In genomic region chr19:12476721-12477270, GRCm38 (mm10) we compare ENCODE assay signal across 14 mouse cellular contexts. TPM values are rescaled to one million over a fixed set of nuclear protein-coding genes. Genes with fewer than 3 reads are reported as not detected.
A peak's percentile ranks its signal among the peaks of the same experiment; 100 is the strongest.
DNase-seq lines count a peak whose midpoint lies in the region; ATAC-seq and TF ChIP-seq lines count a peak whose summit lies in the region.
"Had no signal": no experiment of that assay in that cellular context is flagged by ENCODE, and none has a peak within 500 bp of the region (broad histone marks: within the 10 kb centered on the region; RNA-seq: fewer than 3 reads in every experiment).

No protein-coding gene starts in this region.

- H3K4me3 ChIP-seq in testis, adult 2 months (ENCODE audit: control insufficient read depth, low read depth, low read length) = no peak overlapping the region
- H3K4me3 ChIP-seq: embryonic facial prominence, embryonic 12.5 days; liver, embryonic 13.5 days; midbrain, embryonic 13.5 days had no signal

- intact Hi-C loops in heart, postnatal 36 days (cut with DNase I) = no loop called here

- H3K27me3 ChIP-seq in testis, adult 2 months (ENCODE audit: control insufficient read depth, insufficient read depth, low read length) = no peaks in the 10 kb centered on the region
- H3K27me3 ChIP-seq: embryonic facial prominence, embryonic 12.5 days; liver, embryonic 13.5 days; midbrain, embryonic 13.5 days had no signal

- no peaks in the 10 kb centered on the region for H3K36me3 ChIP-seq in testis, adult 2 months (ENCODE audit: control insufficient read depth, insufficient read depth, low read length)

- TF ChIP-seq POLR2A in testis, adult 2 months (IDR thresholded peaks at IDR 0.05; ENCODE audit: control insufficient read depth, low read depth, low read length) = no peak

- no peak for TF ChIP-seq CTCF in testis, adult 2 months (IDR thresholded peaks at IDR 0.05; ENCODE audit: control insufficient read depth, insufficient read depth, insufficient replicate concordance, low read depth, low read length)

- peak overlapping the region; percentile 34; the same call in 1 of the 2 replicates for H3K27ac ChIP-seq in testis, adult 2 months (ENCODE audit: control insufficient read depth, insufficient read depth, low read depth, low read length)
- H3K27ac ChIP-seq: embryonic facial prominence, embryonic 12.5 days; liver, embryonic 13.5 days; midbrain, embryonic 13.5 days had no signal

- ATAC-seq in neutrophil, adult 5-6 weeks (ENCODE audit: extremely low read depth, insufficient number of reproducible peaks, low FRiP score, poor library complexity, severe bottlenecking) = peak; percentile 31; the same call in 1 of the 2 replicates
- ATAC-seq: midbrain, embryonic 13.5 days had no signal

- no peaks in the 10 kb centered on the region; the same call in 1 of the 2 replicates for H3K4me1 ChIP-seq in testis, adult 2 months (ENCODE audit: control insufficient read depth, insufficient read depth, low read length)
- H3K4me1 ChIP-seq: liver, embryonic 13.5 days had no signal

- peak; percentile 87 for DNase-seq in heart, adult 11 months
- no peak for DNase-seq in heart, postnatal 36 days
- no peak for DNase-seq in testis, postnatal 10 days (ENCODE audit: low spot score)
- no peak for DNase-seq in cerebellum, postnatal 25 days
- DNase-seq in cerebellum, adult 18-20 months = no peak
- no peak for DNase-seq in urinary bladder, adult 18-20 months (ENCODE audit: low spot score in 2 of 2)
- DNase-seq: heart, postnatal 10 days; liver, embryonic 13.5 days; retina, postnatal 1 day had no signal

RNA-seq across cellular contexts. Expression of gene Mpeg1, which starts 16.2 kb away (rescaled TPM):
- 10 to 100 TPM in 1 of 2 experiments, 1 to 10 TPM in 1; 8.6 to 12.2 TPM for total RNA-seq in heart, postnatal 36 days (2021)
- 2.8 and 3.3 TPM in 2 replicates for polyA plus RNA-seq in testis, adult 2 months (2012; rRNA removed)
- 276 and 282 TPM in 2 replicates for total RNA-seq in neutrophil, adult 5-6 weeks (2017)

RNA-seq across cellular contexts. Expression of gene Dtx4, which starts 24.5 kb away (rescaled TPM):
- total RNA-seq in heart, postnatal 36 days (2021) = 1 to 10 TPM; 6.4 to 7.8 TPM
- 5.7 and 6.0 TPM in 2 replicates for polyA plus RNA-seq in testis, adult 2 months (2012; rRNA removed)
- 9.8 and 10.5 TPM in 2 replicates for total RNA-seq in neutrophil, adult 5-6 weeks (2017)

RNA-seq across cellular contexts. Expression of gene Pfpl, which starts 49.1 kb away (rescaled TPM):
- not detected for total RNA-seq in heart, postnatal 36 days (2021)
- polyA plus RNA-seq in testis, adult 2 months (2012; rRNA removed) = 0.02 TPM in 2 replicates
- not detected in 2 replicates for total RNA-seq in neutrophil, adult 5-6 weeks (2017)
- total RNA-seq: heart, postnatal 10 days; layer of hippocampus, postnatal 14 days had no signal
- polyA plus RNA-seq: embryonic facial prominence, embryonic 12.5 days; liver, embryonic 13.5 days; midbrain, embryonic 13.5 days had no signal

RNA-seq across cellular contexts. Expression of gene Olfr1441, which starts 59.6 kb away (rescaled TPM):
- not detected for total RNA-seq in heart, postnatal 36 days (2021)
- not detected in 2 replicates for polyA plus RNA-seq in testis, adult 2 months (2012; rRNA removed)
- not detected in 2 replicates for total RNA-seq in neutrophil, adult 5-6 weeks (2017)
- total RNA-seq: heart, postnatal 10 days; layer of hippocampus, postnatal 14 days had no signal
- polyA plus RNA-seq: embryonic facial prominence, embryonic 12.5 days; liver, embryonic 13.5 days; midbrain, embryonic 13.5 days had no signal

Comparison
In these comparisons a context has a peak if more than half of its experiments do, and no peak if none do; other contexts are left out.
1. RNA of gene Mpeg1, which starts 16.2 kb away (total RNA-seq): 276 to 282 TPM in neutrophil, adult 5-6 weeks; 8.6 to 12.2 TPM in heart, postnatal 36 days; every median in the first group is over 10 times any median in the second.